Mouse (Mus musculus) common myeloid progenitor, adult 5-6 weeks (primary cell): ENCODE measurements at regions not wholly inside any gene's neighbourhood (a gene's known extent, or its start where the extent isn't known, plus 50 kb on each side); places are given as distances from the start of the nearest gene placed in this dataset.

Experiments used
- ATAC-seq: replicated peaks from 2 replicates; pipeline ENCODE4 v1.8.0; 2016; ENCODE audit warnings: low read depth, mild to moderate bottlenecking, moderate TSS enrichment, inconsistent platforms; ENCODE audit not compliant: poor library complexity, severe bottlenecking

DNA sequence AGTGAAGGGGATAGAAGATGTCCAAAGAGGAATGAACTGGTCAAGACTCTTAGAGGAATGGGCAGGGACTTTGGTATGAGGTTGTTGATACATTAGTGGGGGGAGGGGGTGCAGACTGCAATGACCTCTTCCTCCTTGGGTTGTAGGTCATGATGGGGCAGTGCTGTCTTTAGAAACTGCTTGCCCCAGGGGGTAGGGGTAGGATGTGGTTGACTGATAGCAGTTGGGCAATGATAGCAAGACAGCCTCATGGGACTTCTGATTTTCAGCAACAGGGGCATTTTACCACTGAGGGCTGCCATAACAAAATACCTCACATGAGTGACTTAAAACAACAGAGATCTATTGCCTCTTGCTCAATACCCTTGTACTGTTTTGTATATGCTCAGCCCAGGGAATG, 63.5 kb upstream of the 1700017B05Rik start:
- ATAC-seq = no peak

DNA sequence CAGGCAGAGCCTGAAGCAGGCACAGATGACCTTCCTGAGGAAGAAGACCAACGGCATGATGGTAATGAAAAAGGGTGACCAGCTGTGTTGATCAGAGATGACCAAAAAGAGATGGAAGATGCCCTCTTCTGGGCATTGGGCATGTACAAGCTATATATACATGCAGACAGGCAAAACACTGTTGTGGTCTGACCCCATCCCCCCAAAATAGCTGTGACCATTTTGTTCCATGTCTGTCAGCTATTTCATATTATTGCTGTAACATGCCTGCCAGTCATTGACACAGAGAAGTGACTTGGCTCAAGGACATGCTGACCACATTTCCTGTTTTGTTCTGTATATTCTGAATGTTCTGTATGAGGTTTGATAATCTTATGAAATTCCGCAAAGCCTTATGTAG, 56.6 kb upstream of the 1700017B05Rik start:
- ATAC-seq = 0 out of 2 replicates have a peak, but pooled peaks have one; percentile 32

DNA sequence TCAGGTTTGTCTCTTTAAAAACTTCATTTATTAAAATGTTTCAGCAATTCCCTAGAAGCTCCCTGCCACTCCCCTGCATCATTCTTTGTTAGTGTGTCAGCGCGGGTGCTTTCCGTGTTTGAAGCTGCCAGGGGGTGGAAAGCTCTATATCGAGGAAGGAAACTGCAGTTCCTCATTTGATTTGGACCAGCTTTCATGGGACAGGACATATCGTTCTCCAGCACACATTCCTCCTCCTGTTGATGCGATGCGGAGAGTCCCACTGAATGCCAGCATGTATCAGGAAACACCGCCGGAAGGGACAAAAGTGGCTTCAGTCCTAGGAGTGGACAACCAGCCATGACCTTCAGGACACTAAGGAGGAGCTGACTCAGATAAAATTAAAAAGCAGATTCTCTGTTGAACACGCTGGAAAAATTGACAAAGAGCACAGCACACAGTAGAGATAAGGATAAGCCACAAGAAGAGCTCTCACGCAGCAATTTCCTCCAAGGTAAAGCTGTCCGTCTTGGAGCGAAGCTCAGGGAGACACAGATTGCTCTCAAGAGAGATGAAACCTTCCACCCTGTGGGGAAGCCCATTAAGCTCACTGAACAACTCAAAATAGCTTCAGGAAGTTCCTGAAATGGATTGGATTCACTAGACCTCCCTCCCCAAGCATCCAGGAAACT, 55.3 kb upstream of the 1700017B05Rik start:
- ATAC-seq = peak; percentile 77

DNA sequence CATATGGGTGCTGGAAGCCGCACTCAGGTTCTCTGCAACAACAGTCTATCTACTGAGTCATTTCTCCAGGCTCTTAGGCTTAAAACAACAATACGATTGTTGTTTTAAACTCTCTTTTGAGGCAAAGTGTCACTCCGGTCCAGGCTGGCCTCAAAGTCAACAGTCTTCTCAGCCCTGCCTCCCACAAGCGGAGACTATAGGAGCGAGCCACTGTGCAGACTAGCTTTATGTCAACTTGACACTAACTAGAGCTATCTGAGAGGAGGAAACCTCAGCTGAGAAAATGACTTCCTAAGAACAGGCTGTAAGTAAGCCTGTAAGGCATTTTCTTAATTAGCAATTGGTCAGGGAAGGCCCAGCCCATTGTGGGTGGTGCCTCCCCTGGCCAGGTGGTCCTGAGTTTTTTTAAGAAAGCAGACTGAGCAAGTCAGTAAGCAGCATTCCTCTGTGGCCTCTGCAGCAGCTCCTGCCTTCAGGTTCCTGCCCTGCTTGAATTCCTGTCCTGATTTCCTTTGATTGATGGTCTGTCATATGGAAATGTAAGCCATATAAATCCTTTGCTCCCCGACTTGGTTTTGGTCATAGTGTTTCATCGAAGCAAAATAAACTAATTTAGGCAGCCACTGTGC, 52.7 kb upstream of the 1700017B05Rik start:
- no peak for ATAC-seq

DNA sequence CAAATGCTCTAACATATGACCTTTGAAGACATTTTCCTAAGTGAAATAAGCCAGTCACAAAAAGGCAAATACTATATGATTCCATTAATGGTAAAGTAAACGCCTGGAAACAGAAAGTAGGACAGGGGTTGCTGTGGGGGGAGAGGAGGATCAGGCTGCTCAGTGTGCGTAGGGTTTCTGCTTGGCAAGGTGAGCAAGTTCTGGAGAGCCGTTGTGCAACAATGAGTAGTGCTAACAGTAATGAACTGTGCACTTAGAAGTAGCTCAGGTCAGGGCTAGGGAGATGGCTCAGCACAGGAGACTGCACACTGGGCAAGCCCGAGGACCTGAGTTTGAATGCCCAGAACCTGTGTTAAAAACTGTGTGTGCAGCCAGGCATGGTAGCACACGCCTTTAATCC, 51.5 kb upstream of the 1700017B05Rik start:
- no peak for ATAC-seq

DNA sequence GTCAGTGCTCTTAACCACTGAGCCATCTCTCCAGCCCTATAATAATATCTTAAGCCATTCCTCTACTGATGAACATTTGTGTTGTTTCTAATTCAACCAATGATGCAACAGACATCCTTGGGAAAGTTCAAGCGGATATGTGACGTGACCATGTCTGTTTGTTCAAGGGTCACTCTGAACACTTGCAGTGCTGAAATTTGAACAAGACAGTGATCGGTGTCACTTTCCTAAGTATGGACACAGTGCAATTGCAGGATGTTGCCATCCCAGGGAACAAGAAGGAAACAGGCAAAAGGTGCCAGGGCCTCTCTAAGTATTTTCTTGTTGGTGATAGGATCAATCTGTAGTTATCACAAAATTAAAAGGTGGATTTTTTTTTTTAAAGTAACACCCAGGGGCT, 50.1 kb upstream of the 1700017B05Rik start:
- no peak for ATAC-seq
